Mouse (Mus musculus) gonadal fat pad, adult 2 months (tissue): ENCODE results near the gene Col5a1. TPM values are rescaled to one million over a fixed set of nuclear protein-coding genes. Genes with fewer than 3 reads are reported as not detected.

Experiments used
- DNase-seq: peaks from one replicate; pipeline ENCODE4 v3.0.0-alpha.2; 2012; ENCODE audit warnings: low read depth
- polyA plus RNA-seq: library from polyadenylated mRNA; depleted of rRNA; stranded (reverse); fragments of >200 nt; gene quantifications from 2 replicates; pipeline ENCODE4 v1.2.3, GENCODE M21; 2012

Gene Col5a1
- polyA plus RNA-seq, 1 experiment: 39.3 TPM

DNA sequence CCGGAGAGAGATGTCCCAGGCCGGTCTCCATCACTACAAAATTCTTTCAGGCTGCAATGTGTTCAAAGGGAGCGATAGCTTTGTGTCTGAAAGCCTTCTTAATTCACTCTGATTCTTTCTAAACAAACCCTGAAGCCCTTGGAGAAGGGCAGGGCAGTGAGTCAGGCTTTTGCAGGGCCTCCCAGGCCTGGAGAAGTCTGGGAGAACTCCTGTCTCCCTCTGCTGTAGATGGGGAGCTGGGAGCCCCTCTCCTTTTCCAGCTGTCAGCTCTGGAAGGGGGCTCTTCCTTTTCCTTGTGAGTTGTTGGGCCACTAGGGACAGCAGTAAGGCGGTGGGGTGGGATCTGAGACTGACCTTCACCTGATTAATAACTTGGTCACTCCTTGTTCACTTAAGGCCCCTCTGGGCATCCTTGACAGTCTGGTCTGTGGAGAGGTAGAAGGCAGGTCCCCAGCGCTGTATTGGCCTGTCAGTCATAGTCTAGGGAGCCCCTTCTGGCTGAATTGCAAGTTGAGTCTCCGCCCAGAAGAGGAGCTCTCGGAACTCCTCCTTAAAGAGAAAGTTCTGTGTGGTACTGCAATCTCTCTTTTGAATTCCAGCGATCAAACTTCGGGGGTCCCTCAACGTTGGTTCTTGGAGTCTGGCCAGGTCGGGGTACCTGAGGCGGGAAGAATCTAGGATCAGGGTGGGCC, 623 bp upstream of the Col5a1 start:
- DNase-seq: no peak

DNA sequence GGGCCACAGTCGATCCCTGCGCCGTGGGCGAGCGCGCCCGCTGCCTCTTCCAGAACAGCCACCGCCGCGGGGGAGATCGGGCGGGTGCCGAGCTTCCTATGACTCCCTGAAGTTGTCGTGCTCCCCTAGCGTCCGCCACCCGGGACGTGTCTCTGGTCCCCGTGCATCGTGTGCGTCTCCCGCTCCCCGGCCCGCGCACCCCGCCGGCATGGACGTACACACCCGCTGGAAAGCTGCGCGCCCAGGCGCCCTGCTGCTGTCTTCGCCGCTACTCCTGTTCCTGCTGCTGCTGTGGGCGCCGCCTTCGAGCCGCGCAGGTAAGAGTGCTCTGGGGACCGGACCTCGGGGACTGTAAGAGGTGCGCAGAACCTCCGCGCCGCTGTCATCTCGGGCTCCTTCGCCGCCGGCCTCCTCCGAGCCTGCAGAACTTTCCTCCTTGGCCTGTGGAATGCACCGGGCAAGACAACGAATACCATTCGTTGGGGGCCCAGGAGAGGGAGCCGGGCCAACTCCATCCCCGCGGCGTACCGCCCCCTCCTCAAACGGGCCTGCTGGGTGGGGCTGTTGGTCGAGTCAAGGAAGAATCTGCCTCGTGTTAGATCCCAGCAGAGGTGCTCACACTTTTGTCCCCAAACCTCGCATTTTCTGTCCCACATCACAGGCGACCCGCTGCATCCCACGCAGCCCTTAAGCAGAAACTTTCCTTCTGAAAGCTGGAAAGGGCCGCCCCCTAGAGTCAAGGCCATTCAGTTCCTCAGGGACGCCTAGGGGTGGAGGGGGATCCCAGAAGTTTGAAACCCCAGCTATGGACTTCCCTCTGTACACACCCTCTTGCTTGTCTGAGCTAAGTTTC, 609 bp downstream of the Col5a1 start:
- no peak for DNase-seq

GRCm38 (mm10) chr2:27887461-27888264, 1.4 kb downstream of the Col5a1 start:
- no peak for DNase-seq

- no peak for DNase-seq
These were observed 2.6 kb downstream of the Col5a1 start for GRCm38 (mm10) chr2:27888603-27889545.

DNA sequence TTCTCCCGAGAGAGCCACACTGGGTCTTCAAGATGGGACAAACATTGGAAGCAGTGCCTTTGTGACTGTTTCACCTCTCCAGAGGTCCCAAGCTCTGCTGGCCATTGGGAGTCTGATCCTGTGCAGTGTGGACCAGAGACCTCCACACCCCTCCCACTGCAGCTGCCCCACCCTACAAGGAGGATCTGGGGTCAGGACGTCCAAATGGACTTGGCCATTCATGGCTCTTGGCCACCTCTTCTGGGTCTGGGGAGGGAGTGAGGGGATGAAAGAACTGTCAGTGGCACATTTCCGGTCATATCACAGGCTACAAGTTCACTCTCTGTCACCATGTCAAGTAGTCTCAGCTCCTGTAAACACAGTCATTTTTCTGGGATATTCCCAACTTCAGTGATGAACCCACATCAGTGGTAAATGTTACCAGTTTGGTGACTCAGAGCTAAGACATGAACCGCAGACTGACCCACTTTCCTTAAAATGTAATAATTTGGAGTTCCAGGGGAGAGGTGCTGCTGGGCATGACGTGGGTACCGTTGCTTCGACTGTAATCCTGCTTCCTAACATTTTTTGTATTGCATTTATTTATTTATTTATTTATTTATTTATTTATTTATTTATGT, 5.8 kb downstream of the Col5a1 start:
- DNase-seq: no peak

- no peak for DNase-seq
These were observed 6.8 kb downstream of the Col5a1 start for GRCm38 (mm10) chr2:27893015-27893414.

DNA sequence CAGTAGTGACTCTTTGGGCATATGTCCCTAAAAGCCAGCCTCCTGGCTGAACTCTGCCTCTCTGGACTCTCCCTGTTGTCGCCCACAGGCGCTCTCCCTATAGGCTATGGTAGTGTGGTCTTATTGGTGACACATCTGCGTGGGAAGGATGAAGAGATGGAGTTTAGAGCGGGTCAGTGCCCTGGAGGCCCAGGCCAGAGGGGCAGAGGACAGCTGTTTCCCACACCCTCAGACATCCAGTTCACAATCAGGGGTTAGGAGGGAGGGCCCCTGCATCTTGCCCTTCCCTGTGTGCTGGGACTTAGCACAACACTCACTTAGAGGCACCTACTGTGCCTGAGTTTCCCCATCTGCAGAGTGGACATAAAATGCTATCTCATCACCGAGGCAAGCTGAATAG, 8.8 kb downstream of the Col5a1 start:
- DNase-seq: no peak

DNA sequence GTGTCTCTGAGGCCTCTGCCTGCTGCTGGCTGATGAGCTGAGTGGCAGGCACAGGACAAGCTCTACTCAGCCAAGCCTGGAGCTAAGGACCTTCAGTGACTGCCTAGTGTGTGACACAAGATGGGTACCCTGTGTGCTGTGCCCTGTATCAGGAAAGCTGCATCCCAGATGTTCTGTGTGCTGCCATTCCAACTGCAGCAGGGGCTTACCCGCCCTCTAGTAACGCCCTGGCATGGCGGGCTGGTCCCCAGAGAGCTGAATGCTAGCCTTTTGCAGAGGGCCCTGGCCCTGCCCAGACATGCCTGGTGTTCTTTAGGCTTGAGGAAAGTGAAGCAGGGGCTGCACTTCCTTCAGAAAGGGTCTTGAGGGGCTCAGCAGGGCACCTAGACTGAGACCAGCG, 9.4 kb downstream of the Col5a1 start:
- DNase-seq: no peak

DNA sequence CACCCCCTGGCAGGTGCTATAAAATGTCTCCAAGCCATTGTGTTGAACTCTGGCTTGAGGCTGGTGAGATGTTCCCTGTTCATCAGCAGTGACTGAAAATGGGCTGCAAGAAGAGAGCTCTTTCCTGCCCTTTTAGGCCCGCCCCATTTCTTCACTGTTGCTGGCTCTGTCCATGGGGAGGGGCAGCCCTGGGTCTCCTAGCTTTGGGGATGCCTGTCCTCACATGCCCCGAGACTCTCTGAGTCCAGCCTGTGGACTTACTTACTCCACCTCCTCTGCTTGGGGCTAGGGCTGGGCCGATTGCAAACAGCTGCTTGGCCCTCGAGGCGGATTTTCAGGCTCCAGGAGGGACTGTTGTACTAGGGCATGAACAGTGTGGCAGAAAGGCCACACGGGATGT, 10.9 kb downstream of the Col5a1 start:
- no peak for DNase-seq

DNA sequence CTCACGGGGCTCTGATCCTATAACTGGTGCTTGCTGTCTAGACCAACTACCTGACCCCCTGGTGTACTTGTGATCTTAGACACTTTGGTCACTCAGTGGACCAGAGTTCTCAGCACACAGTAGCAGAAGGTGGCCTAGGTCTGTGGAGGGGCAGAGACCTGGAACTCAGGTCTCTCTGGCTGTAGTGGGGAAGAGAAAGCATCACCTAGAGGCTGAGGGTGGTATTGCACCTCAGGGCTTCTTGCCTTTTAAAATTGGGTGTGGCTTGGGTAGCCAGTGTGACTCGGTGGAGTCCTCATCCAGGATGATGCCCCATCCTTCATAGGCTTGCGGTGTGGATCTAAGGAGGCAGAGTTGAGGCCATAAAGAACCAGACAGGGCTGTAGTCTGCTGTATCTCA, 13.7 kb downstream of the Col5a1 start:
- DNase-seq: no peak

GRCm38 (mm10) chr2:27901076-27901475, 14.9 kb downstream of the Col5a1 start:
- DNase-seq: no peak

- no peak for DNase-seq
These were observed 15.5 kb downstream of the Col5a1 start for GRCm38 (mm10) chr2:27901525-27902245.

GRCm38 (mm10) chr2:27902318-27902717, 16.1 kb downstream of the Col5a1 start:
- DNase-seq: no peak

- no peak for DNase-seq
These were observed 19.2 kb downstream of the Col5a1 start for GRCm38 (mm10) chr2:27905411-27905810.

DNA sequence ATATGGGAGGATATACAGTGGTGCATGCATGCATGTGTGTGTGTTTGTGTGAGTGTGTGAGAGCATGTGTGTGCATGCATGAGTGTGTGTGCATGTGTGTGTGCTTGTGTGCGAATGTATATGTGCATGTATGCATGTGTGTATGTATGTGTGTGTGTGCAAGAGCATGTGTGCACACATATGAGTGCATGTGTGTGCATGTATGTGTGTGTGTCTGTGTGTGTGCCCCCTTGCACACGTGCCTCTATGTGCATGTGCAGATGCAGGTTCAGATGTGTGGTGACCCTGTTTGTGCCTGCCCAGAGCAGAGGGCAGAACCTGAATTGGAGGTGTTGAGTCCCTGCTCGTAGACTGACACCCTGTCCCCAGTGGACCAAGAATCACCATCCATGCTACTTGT, 24.3 kb downstream of the Col5a1 start:
- DNase-seq: no peak

DNA sequence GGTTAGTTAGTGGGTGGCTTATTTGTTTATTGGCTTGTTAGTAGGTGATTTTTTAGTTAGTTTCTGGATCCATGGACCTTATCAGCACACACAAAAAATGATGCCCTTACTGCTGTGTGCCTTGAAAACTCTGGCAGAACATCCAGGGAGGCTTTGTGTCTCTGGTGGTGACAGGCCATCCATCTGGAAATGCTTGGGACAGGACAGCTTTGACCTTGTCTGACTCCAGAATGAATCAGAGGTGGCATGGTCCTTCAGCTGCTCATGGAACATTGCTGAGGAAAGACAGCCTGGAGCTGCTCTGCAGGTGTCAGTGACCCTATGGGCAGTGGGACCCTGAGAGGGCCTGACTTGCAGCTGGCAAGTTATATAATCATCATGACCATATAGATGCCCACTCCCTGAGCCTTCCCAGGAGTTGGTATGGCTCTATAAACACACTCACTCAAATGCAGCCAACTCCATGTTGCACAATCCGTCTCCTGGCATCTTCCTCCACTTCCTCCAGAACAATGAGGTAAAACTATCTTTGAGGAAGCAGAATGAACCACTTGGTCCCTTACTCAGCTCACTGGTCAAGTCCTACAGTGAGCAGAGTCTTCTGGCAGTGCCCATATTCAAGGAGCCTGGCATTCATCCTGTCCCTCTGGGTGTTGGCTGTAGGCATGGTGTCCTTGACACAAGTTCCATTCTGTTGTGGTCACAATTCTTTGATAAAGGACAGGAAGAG, 26.5 kb downstream of the Col5a1 start:
- no peak for DNase-seq

- DNase-seq: no peak
These were observed 29.5 kb downstream of the Col5a1 start for GRCm38 (mm10) chr2:27915726-27916125.

DNA sequence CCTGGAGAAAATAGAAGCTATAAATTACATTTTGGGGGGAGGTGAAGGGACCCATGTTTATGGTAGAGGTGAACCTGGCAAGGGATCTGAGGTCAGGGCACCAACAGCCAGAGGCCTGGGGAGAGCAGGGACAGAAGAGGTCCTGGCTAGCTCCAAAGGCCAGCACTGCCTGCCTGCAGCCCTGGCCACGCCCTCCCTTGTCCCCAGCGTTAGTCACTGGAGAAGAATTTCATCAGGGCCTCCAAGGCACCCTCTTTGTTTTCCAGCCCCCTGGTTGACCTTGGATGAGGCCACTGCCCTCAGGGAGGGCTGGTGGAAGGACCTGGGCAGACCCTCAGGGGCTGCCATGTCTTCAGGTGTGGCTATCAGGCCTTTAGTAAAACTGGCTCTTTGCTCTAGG, 30.1 kb downstream of the Col5a1 start:
- DNase-seq: no peak

DNA sequence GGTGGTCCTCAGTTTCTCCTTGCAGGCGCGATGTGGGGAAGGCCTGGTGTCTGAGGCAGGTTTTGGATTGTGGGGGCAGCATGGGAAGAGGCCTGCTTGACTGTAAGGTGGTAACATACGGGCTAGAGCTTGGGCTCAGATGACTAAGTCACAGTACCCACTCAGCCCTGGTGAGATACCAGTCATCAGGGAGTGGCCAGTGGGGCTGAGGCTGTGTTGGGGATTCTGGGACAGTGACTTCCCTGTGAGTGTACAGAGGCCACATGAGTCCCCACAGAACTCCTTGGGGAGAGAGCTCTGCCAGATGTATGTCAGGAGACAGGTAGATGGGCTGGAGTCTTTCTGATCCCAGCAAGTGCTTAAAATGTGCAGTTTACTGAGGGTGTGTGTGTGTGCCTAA, 31.0 kb downstream of the Col5a1 start:
- DNase-seq: no peak
